ENCODE assay signal across 12 mouse cellular contexts in genomic region chrX:103371627-103372026, GRCm38 (mm10). TPM values are rescaled to one million over a fixed set of nuclear protein-coding genes. Genes with fewer than 3 reads are reported as not detected.
DNase-seq lines count a peak whose midpoint lies in the region; ATAC-seq lines count a peak whose summit lies in the region.
"Had no signal": no experiment of that assay in that cellular context is flagged by ENCODE, and none has a peak within 500 bp of the region (broad histone marks: within the 10 kb centered on the region; RNA-seq: fewer than 3 reads in every experiment).

No protein-coding gene starts in this region.

- H3K4me2 ChIP-seq in embryonic facial prominence, embryonic 14.5 days (ENCODE audit: low read depth, low read length) = no peak overlapping the region
- H3K4me2 ChIP-seq: heart, embryonic 15.5 days had no signal

- H3K36me3 ChIP-seq in embryonic facial prominence, embryonic 14.5 days (ENCODE audit: control insufficient read depth, insufficient read depth, low read length) = no peaks in the 10 kb centered on the region
- H3K36me3 ChIP-seq: heart, embryonic 15.5 days had no signal

- no peak overlapping the region for H3K4me3 ChIP-seq in embryonic facial prominence, embryonic 14.5 days (ENCODE audit: low read depth, low read length)
- H3K4me3 ChIP-seq: heart, embryonic 15.5 days; megakaryocyte, embryonic 14.5 days had no signal

- no peaks in the 10 kb centered on the region for H3K4me1 ChIP-seq in embryonic facial prominence, embryonic 14.5 days (ENCODE audit: control insufficient read depth, insufficient read depth, low read length)
- H3K4me1 ChIP-seq: heart, embryonic 15.5 days; megakaryocyte, embryonic 14.5 days had no signal

- H3K27me3 ChIP-seq in embryonic facial prominence, embryonic 14.5 days (replicated peaks; ENCODE audit: control insufficient read depth, insufficient read depth, low read length) = peaks cover 8% of the 10 kb centered on the region

- 46% methylated on average over 2 of the region's 2 CpGs for WGBS in embryonic facial prominence, embryonic 14.5 days

- H3K9me3 ChIP-seq in embryonic facial prominence, embryonic 14.5 days (ENCODE audit: control insufficient read depth, low read length) = no peaks in the 10 kb centered on the region
- H3K9me3 ChIP-seq: heart, embryonic 15.5 days; megakaryocyte, embryonic 14.5 days had no signal

- no peak overlapping the region for H3K9ac ChIP-seq in embryonic facial prominence, embryonic 14.5 days (ENCODE audit: low read depth, low read length)
- H3K9ac ChIP-seq: heart, embryonic 15.5 days had no signal

- no peak overlapping the region for H3K27ac ChIP-seq in embryonic facial prominence, embryonic 14.5 days (replicated peaks; ENCODE audit: low read depth, low read length)
- H3K27ac ChIP-seq: heart, embryonic 15.5 days had no signal

- peak; percentile 6 for DNase-seq in adrenal gland, postnatal 14 days
- no peak for DNase-seq in adrenal gland, postnatal 10 days
- DNase-seq in kidney, postnatal 14 days = peak; percentile 6
- no peak for DNase-seq in kidney, adult 18-20 months
- peak; percentile 64 for DNase-seq in ES-CJ7 (ENCODE audit: low read depth, low spot score)
- DNase-seq in embryonic facial prominence, embryonic 14.5 days (ENCODE audit: low spot score) = peak; percentile 7
- no peak for DNase-seq in right cerebral cortex, postnatal 4 days
- no peak for DNase-seq in spleen, adult 12 weeks (ENCODE audit: low spot score)
- DNase-seq: right cerebral cortex, postnatal 25 days had no signal

- ATAC-seq in embryonic facial prominence, embryonic 14.5 days (ENCODE audit: low read depth) = no peak

RNA-seq across cellular contexts. Expression of gene Chic1, which starts 15.4 kb away (rescaled TPM):
- 5.5 and 5.7 TPM in 2 replicates for total RNA-seq in adrenal gland, postnatal 14 days (2021)
- total RNA-seq in adrenal gland, postnatal 10 days (2021) = 1 to 10 TPM; 4.1 to 4.2 TPM
- polyA plus RNA-seq in embryonic facial prominence, embryonic 14.5 days (2014; fragmentation: Nextera tagmentation; extraction: Ambion mirVana) = 2.0 and 2.8 TPM in 2 replicates

RNA-seq across cellular contexts. Expression of gene Tsx, which starts 42.6 kb away (rescaled TPM):
- not detected in 2 replicates for total RNA-seq in adrenal gland, postnatal 14 days (2021)
- under 1 TPM in 1 of 2 experiments, not detected in 1; 0.64 TPM for total RNA-seq in adrenal gland, postnatal 10 days (2021)
- 0.35 and 0.65 TPM in 2 replicates for polyA plus RNA-seq in embryonic facial prominence, embryonic 14.5 days (2014; fragmentation: Nextera tagmentation; extraction: Ambion mirVana)
- polyA plus RNA-seq: C2C12 had no signal

RNA-seq across cellular contexts. Expression of gene Gm26992, which starts 50.2 kb away (rescaled TPM):
- total RNA-seq in adrenal gland, postnatal 14 days (2021) = not detected in 2 replicates
- total RNA-seq in adrenal gland, postnatal 10 days (2021) = not detected
- not detected in 2 replicates for polyA plus RNA-seq in embryonic facial prominence, embryonic 14.5 days (2014; fragmentation: Nextera tagmentation; extraction: Ambion mirVana)
- polyA plus RNA-seq: C2C12; heart, embryonic 15.5 days had no signal

RNA-seq across cellular contexts. Expression of gene Cdx4, which starts 50.4 kb away (rescaled TPM):
- total RNA-seq in adrenal gland, postnatal 14 days (2021) = not detected in 2 replicates
- not detected for total RNA-seq in adrenal gland, postnatal 10 days (2021)
- not detected in 2 replicates for polyA plus RNA-seq in embryonic facial prominence, embryonic 14.5 days (2014; fragmentation: Nextera tagmentation; extraction: Ambion mirVana)
- polyA plus RNA-seq: C2C12; heart, embryonic 15.5 days had no signal

Comparison
In these comparisons a context has a peak if more than half of its experiments do, and no peak if none do; other contexts are left out.
1. DNase-seq: peak in adrenal gland, postnatal 14 days (single experiment), kidney, postnatal 14 days (single experiment), ES-CJ7 (single experiment) and embryonic facial prominence, embryonic 14.5 days (single experiment); none in adrenal gland, postnatal 10 days (single experiment), kidney, adult 18-20 months (single experiment), right cerebral cortex, postnatal 4 days (single experiment) and spleen, adult 12 weeks (single experiment).